Mouse (Mus musculus) liver (tissue): ENCODE results near the gene Orai1.
A peak's percentile ranks its signal among the peaks of the same experiment; 100 is the strongest.

ENCODE experiments used
- DNase-seq: peaks from one replicate; pipeline ENCODE4 v3.0.0-alpha.2; 2020; ENCODE audit warnings: mixed read lengths

Orai1 gene

DNA sequence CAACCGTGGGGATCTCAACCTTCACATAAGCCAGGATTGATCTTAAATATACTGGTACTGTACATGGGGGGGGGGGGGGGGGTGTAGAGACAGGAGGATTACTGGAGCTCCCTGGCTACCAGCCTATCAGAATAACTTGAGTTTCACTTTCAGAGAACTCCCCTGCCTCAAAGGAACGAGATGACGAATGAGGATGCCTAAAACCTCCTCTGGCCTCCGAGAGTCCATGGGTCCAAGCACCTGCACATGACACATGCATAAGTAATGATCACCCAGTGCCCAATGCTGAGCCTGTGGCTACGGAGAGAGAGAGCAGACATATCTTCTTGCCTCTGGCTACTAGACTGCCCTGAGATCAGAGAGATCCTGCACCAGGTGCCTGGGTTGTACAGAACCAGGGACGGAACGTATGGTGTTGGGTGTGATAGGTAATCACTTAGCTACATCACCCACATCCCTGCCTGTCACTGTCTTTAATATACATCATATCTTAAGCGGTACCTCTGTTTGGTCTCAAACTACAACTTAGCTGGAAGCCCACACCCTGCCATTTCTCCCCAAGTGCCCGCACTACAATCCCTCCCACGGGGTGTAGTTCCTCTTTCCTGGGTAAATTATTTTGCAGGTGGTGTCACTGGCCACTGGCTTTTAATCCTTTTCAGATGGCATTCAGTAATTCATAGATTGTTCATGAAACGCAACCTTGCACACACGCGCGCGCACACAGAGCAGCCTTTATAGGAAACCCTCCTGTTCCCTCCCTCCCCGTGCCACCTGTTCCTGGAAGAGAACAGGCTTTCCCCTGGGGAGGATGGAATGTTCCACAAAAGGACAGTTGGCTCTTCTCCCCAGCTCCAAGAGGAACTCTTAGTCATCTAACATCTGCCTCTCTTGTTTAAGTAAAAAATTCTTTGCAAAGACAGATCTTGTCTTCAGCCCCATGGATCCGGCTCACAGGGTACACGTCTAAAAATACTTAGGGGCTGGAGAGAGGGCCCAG, 17.4 kb upstream of the Orai1 start:
- DNase-seq, result no peak

DNA sequence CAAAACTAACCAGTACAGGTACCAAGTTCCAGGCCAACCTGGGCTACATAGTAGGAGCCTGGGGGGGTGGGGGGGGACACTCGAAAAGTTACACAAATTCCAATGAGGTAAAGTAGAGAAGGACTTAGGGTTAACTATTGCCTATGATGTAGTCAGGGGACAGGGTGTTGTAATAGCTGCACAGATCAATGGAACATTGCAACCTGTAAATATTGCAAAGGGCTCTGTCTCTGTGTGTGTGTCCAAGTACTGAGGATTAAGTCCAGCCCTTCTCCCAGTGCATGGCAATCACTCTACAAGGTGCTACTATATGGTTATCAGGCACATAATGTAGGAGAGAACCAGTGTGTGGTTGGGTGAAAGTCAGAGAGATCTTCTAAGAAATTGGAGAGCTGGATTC, 14.0 kb upstream of the Orai1 start:
- no peak for DNase-seq

DNA sequence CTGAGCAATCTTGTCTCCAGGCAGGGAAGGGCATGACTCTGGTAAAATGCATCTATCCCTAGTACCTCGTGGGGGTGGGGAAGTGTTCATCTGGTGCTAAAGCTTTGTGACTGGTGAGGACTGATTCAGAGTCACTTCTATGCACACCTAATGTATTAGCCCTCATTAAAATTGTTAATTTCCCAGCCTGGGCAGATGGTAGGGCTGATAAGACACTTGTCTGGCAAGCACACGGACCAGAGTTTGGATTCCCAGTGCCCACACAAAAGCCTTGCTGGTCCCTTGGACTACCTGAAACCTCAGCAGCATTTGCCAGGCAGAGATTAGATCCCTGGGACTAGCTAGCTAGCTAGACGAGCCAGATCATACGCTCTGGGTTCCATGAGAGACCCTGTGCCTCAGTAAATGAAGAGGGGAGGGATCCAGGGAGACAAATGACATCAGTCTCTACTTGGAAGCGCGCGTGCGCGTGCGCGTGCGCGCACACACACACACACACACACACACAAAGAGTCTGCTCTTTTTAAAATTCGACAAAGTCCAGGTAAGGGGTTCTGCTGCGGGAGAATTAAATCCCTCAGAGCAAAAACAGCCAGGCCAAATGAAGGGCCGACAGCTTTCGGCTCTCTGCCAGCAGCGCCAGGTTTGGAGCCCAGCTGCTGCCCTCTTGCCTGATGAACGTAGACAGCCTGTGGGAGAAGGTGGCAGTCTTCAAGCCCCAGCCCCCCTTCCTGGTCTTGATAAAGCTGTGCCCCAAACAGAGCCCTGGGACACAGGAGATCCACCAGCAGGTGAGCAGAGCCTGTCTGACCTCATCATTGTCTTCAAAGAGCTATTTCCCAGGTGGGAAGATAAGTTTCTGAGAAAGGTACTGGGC, 8.9 kb upstream of the Orai1 start:
- no peak for DNase-seq

DNA sequence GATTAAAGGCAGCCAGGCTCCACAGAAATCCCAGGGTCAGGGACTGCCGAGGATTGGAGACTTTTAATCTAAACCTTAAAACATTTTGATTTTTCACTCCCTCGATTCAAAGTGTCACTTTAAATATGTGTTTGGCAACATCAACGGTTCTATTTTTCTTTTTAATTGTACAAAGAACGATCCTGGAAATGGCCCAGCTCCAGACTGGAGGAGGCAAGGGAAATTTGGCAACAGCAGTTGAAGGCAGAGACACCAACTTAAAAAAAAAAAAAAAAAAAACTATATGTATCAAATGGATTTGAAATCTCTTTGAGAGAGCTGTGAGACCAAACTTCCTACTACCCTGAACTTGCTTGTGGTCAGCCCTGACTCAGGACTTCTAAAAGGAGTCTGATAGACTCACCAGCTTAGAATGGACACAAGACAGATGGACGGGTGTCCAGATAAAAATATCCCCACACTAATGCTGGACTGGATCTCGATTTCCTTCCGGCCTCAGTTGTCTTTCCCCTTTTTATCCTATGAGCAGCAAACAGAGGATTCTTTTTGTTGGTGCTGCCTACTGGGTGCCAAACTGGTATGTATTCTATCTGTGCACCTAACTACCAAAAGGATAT, 5.9 kb upstream of the Orai1 start:
- DNase-seq, result no peak

DNA sequence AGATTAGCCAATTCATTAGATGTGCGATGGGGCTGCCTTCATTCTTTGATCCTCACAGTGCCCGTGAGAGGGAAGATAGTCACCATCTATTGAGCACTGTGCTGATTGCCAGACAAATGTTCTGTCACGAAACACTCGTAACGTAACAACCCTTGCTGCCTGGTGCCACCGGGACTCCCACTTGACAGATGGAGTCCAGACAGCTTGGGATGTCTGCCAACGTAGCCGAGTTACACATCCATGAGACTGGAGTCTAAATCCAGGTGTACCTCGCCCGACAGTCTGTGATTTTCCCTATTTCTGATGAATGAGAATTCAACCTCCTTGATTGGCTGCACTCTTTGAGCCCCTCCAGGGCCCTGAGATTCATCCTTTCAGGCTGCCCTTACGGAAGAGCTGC, 5.0 kb upstream of the Orai1 start:
- no peak for DNase-seq

DNA sequence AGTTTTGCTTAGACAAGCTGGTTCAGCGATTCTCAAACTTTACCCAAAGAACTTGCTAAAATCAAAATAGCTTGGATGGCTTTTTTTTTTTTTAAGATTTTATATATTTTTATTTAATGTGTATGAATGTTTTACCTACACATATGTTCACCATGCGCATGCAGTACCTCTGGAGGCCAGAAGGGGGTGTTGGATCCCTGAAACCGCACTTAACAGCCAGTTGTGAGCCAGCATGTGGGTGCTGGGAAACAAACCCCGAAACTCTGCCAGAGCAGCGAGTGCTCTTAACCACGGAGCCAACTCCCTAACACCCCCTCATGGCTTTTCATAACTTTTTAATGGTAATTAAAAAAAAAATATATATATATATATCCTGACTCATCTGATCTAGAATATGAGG, 4.1 kb upstream of the Orai1 start:
- DNase-seq, result no peak

DNA sequence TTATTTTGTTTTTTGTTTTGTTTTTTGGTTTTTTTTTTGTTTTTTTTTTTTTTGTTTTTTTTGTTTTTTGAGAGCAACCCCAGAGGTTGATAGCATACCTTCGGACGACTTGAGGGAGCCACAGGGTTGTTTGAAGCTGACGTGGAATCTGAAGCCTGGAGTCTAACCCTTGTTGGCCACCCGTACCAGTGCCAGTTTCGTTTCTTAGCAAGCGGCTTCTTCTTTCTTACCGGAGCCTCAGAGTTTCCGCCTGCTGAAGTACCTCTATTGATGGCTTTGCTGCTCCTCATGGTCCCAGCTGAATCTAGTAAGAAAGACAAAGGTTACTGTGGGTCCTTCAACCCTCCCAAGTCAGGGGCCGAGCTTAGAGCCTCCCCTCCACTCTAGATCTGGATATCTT, 3.2 kb upstream of the Orai1 start:
- no peak for DNase-seq

DNA sequence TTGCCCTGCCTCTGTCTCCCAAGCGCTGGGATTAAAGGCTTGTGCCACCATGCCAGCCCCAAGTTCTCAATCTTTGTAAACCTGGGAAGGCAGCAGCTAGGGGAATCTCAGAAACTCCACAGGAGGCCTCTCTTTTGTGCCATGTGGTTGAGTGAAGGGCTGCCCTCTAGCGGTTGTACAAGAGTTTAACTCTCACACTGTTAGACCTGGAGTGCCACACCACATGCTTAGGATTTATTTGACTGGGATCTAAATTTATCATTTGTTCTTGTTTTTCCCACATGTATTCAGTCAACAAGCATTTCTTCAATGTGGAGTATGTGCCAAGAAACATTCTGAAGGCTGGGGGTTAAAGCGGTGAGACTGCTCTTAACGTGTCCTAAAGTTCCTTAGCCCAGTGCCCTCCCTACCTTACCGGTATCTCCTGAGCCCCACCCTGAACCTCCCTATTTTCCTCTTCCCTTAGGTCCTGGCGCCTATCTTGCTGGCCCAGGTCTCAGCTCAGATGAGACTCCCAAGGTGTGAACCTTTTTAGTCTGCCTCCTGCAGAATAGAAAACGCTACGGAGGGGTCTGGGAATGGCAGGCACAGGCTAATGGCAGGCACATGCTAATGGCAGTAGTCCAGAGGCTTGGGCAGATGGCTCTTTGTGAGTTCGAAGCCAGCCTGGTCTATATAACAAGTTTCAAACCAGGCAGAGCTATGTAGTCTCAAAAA, 1.1 kb upstream of the Orai1 start:
- DNase-seq, result peak; percentile 77

DNA sequence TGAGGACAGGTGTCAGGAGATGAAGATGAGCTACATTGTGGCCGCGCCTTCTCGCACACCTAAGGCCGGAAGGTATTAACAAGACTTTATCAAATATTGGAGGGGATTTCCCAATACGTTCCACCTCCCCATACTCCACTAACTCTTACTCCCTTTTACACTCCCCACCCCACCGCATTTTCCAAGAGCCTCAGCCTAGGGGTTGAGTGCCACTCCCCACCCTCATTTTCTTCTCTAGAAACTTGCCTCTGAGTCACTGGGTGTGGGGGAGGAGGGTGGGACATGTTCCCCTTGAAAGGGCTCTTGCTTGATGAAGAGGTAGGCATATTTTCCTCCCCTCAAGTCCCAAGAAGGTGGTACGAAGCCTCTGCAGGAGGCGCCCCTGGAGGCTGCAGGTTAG, 1.0 kb downstream of the Orai1 start:
- DNase-seq, result no peak

DNA sequence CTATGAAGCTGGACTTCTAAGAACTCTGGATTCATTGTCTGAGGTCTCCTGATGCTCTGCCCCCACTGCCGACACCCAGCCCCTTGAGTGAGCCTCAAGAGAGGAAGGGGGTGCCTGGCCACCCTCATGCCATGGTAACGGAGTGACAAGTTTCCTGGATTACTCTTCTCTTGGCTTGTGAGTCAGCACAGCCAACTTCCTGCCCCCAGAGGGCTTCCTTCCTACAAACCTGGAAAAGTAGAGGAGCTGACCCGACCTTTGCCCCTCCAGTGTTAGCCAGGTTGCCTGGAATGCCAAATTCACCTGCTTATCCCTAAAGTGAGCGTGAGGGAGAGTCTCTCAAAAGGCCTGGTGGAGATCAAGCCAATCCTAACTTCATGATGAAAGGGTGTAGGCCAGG, 2.6 kb downstream of the Orai1 start:
- DNase-seq, result no peak

DNA sequence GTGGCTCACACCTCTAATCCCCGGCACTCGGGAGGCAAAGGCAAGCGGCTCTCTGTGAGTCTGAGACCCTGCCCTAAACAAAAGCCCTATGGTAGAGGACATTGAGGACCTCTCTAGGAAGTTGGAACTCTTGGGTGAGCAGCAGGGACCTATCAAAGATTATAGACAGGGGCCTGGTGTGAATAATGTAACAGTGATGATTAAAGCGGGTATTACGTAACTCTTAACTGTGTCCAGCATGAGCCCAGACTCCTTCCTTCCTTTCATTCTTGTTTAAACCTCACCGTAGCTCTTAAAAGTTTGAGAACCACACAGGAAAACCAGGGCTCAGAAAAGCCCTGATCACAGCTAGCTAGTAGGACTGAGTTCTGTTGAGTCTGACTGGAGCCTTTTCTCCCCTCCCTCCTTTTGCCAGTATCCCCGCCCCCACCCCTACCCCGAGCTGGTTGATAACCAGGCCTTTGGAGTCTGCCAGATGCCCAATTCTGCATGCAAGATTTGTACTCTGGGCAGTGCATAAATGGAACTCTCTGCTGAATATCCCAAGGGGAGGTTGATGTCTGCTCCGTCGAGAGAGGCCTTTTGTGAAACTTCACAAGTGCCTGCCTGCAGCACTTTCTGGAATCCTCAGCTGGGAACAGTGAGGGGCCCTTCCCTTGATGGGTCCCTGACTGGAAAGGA, 4.6 kb downstream of the Orai1 start:
- DNase-seq, result no peak

DNA sequence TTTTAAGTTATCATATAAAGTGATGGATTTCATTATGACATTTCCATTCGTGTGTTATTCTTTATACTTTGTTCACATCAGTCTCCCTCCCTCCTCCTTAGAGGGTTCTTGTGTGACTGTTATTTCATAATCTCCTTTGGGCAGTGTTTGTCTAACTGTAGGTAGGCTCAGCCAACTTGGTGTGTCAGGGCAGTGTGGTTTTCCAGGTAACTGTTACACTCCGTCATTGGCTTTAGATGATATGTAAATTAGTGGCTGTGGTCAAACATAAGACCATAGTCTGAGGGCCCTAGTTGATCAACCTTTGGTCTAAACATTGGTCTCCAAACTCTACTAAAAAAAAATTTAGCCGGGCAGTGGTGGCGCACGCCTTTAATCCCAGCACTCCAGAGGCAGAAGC, 5.6 kb downstream of the Orai1 start:
- DNase-seq, result no peak

DNA sequence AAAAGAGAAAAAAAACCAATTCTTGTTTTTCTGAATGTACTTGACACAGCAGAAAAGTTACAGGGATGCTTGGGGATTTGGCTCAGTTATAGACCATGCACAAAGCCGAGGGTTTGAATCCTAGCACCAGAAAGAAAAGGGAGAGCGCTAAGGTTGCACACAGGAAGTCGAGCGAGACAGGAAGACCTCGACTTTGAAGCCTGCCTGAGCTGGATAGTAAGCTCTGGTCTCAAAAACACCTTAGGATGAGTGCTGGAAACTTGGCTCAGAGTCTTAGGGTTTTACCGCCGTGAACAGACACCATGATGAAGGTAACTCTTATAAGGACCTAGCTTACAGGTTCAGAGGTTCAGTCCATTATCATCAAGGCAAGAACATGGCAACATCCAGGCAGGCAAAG, 6.6 kb downstream of the Orai1 start:
- DNase-seq, result no peak

DNA sequence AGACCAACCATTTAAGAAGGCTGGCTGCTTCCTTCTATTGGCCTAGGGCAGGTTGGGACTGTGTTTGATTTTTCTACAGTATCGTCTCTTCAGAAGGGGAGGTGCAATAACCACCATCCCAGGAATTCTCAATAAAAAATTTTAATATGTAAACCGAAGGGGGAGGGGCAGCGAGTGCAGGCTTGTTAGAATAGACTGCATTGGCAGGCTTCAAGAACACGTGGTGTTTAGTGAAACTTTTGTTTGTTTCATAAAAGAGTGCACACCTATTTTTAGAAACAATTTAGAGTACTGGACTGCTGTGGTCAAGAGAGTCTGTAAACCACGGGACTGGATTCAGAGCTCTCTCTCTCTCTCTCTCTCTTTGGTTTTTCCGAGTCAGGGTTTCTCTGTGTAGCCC, 8.2 kb downstream of the Orai1 start:
- DNase-seq, result no peak

DNA sequence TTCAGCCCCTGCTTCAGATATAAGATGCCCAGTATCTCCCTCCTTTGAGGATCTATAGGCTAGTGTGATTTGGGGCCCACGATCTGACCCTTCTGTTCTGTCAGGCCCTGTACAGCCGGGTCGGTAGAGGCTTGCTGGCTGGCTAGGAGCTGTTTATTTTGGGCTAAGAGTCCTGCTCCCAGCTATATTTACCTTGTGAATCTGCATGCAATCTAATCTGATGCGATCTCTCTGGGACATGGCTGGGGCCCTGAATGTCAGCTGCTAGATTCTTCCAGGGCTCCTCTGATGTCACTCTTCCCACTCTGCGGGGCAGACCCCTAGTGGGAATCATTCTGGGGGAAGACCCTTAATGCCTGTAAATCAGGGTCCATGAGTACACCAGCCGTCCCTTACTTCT, 9.4 kb downstream of the Orai1 start:
- DNase-seq, result no peak

DNA sequence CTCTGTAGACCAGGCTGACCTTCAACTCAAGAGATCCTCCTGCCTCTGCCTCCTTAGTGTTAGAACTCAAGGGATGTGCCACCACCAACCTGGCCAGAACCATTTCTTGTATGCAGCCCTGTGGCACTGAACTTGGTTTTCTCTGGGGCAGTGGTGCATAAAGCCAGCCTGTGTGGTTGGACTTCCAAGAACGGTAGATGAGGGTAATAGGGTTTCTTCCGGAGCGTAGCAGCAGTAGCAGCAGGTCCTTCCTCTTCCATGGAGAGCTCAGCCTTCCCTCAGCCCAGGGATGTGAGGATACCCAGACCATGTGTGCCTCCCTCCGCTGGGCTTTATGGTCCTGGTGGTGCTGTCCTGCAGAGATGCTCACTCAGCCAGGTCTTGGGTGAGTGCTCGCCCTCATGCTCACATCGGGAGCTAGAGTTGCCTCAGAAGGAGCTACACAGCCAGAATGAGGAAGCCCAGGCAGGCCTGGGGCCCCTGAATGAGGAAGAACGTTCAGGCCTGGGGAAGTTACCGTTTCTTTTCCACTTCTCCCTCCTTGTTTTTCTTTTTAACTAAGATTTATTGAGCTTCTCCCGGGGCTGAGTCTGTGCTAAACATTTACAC, 10.2 kb downstream of the Orai1 start:
- peak; percentile 37 for DNase-seq

DNA sequence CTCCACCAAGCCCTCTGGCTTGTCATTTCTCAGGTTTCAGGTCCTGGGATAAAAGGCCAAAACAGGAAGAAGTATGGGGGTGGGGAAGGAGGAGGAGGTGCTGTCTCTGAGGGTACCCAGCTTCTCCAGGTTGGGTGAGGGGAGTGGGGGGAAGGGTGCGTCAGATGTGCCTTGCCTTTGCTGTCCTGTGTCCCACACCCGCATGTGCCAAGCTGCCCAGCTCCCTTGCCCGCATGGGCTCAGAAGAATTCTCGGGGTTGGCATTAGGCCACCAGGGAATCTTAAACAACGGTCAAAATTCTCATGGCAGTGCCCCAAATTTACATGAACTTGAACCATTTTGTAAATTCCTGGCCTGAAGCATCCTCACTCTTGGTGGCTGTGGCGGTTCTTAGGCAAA, 11.5 kb downstream of the Orai1 start:
- DNase-seq, result no peak

DNA sequence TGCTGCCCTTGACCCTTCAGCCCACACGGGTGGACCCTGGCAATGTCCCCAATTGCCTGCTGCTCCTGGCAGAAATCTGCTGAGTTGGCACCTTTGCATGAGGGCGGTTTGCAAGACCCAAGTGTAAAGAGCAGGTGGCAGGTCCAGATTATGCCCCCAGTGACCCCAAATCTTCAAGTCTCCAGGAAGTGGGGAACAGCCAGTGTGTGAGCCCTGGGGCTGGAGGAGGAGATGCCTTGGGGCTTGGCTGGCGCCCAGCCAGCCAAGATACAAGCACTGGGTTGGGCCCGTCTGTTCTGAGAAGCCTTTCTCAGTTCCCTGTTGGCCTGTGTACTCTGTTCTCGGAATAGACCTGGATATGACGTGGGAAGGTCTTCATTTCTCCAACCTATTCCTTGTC, 12.6 kb downstream of the Orai1 start:
- DNase-seq, result no peak

DNA sequence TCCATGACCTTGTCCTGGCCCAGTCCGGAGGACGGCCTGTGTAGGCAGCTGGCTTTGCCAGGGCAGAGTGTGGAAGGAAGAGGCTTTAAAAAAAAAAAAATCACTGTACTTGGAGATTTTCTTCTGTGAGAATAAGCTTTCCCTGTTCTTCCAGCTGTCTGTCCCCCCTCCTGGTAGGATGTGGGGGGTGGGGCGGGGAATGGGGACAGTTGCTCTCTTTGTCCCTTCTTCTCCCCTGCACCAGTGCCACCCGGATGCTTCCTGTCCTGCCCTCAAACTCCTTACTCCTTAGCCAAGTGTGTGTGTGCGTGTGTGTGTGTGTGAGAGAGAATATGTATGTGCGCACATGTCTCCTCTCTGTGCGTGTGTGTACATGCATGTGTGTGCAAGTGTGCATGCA, 14.9 kb downstream of the Orai1 start:
- no peak for DNase-seq

DNA sequence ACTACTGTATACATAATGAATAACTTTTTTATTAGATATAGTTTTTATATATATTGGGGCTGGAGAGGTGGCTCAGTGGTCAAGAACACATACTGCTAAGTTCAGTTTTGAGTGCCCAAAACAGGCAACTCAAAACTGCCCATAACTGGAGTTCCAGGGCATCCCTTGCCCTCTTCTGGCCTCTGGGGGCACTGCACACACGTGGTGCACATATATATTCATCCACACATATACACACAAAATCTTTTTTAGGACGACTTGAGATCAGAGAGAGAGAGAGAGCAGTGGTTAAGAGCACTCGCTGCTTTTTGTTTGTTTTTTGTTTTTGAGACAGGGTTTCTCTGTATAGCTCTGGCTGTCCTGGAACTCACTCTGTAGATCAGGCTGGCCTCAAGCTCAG, 16.4 kb downstream of the Orai1 start:
- no peak for DNase-seq

DNA sequence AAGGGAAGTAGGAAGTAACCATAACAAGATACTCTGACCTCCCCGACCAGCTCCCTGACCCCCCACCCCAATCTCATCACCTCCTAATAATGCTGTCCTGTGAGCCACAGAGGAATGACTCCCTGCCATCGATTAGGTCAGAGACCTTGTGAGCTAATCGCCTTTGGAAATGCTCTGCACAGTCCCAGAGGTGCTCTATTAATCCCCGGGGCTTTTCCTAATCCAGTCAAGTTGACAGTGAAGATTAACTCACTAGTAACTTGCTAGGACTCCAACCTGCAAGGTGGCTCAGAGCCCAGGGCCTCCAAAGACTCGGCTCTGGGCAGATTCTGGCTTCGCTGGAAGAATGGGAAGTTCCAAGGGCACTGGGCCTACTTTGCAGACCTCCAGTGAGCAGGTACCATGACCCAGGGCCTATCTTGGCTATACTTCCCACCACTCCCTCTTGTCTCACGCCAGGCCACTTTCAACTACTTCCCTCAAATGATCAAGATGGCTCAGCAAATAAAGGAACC, 18.8 kb downstream of the Orai1 start:
- no peak for DNase-seq

DNA sequence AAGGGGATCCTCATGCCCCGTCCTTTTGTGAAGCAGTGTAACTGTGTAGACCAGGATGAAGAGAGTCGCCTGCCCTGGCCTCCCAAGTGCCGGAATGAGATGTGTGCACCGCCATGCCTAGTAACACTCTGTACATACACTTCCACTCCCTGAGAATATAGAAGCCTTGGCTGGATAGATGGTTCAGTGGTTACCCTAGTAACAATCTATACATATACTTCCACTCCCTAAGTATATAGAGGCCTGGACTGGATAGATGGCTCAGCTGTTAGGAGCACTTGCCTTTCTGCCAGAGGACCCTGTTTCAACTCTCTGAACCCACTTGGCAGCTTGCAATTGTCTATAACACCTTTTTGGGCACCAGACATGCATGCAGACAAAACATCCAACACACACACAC, 20.2 kb downstream of the Orai1 start:
- no peak for DNase-seq
